Mouse (Mus musculus) bone marrow macrophage, adult 2 months (primary cell): ENCODE measurements around the gene Mettl25. TPM values are rescaled to one million over a fixed set of nuclear protein-coding genes. Genes with fewer than 3 reads are reported as not detected.

Source experiments
- H3K27ac ChIP-seq: 2 replicates; pipeline ENCODE4 v1.5.1; 2012; ENCODE audit warnings: low read depth, low read length; ENCODE audit not compliant: insufficient read depth
- H3K4me1 ChIP-seq: 2 replicates; pipeline ENCODE4 v1.6.1; 2012; ENCODE audit warnings: low read length; ENCODE audit not compliant: control insufficient read depth, insufficient read depth
- H3K4me3 ChIP-seq: 2 replicates; pipeline ENCODE4 v1.5.1; 2012; ENCODE audit warnings: mild to moderate bottlenecking, low read length, moderate library complexity; ENCODE audit not compliant: insufficient read depth
- CTCF ChIP-seq: IDR thresholded peaks from 2 replicates; pipeline ENCODE4 v1.5.1; 2012; ENCODE audit warnings: low read depth, mild to moderate bottlenecking, low read length, moderate library complexity
- POLR2A ChIP-seq: IDR thresholded peaks from 2 replicates; pipeline ENCODE4 v1.6.1; 2012; ENCODE audit warnings: mild to moderate bottlenecking, low read depth, low read length, borderline replicate concordance
- polyA plus RNA-seq: library from polyadenylated mRNA; stranded (reverse); fragments of >200 nt; gene quantifications from 2 replicates; pipeline ENCODE4 v1.2.4, GENCODE M21; 2012; ENCODE audit not compliant: missing spikeins, insufficient read depth, insufficient read length

The Mettl25 gene
- polyA plus RNA-seq, 1 experiment: 6.7 TPM

DNA sequence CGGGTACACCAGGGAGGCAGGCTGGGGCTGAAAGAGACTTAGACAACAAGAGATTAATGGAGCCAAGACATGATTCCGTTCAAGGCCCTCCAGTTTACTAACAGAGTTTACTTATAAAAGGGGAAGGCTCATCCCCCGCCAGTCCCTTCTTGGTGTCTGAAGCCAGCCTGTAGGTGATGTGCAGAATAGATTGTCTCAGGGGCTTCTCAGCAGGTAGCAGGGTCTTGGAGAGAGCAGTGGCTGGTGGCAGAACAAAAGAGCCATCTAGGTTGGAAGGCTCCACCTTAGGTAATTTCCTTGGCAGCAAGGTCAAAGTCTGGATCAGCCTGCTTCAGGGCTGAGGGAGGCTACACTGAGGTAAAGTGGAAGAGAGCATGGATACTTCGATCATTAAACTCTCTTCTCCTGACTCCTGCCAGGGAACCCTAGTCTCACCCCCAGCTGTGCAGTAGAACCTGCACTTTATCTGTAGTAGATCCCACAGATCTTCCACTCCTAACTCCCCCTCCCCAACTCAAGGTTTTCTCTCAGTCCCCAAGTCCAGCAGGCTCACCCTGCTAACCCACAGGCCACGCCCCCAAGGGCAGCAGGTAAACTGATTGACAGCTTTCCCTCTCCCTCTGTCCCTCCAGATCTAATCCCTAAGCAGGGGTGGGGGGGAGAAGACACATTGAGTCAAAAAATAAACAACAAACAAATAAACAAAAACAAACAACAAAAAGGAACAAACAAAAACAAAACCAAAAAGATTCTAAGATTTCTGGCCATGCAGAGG lies 87.2 kb downstream of the Mettl25 start:
- no peak overlapping the region for H3K27ac ChIP-seq
- no peak overlapping the region for H3K4me3 ChIP-seq
- TF ChIP-seq POLR2A (no peak), CTCF (no peak)
- no peaks in the 10 kb centered on the region for H3K4me1 ChIP-seq

DNA sequence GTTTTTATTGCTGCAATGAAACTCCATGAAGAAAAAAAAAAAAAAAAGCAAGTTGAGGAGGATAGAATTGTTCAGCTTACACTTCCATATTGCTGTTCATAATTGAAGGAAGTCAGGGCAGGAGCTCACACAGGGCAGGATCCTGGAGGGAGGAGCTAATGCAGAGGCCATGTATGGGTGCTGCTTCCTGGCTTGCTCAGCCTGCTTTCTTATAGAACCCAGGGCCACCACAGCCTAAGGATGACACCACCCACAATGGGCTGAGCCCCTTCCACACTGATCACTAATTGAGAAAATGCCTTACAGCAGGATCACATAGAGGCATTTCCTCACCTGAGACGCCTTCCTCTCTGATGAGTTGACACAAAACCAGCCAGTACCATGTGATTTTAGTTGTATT lies 95.2 kb downstream of the Mettl25 start:
- Histone ChIP-seq H3K4me3 (no peak overlapping the region), H3K4me1 (no peaks in the 10 kb centered on the region), H3K27ac (no peak overlapping the region)
- no peak for TF ChIP-seq POLR2A
- TF ChIP-seq CTCF: no peak

DNA sequence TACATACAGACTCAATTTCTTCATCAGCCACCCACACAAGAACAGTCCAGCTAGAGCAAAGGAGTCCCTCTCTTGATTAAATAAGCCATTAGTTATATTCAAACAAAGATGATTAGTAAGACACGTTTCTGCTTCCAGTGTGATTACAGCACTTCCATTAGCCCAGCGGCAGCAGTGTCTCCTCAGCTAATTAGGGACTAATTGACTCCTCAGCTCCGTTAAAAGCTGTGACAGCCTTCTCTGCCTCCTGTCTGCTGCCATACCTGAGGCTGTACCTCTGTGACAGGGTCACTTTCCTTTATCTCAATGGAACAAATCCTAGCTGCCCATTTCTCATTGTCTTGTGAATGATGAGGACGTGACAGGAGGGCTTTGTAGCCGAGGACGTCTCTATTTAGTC lies 99.4 kb downstream of the Mettl25 start:
- no peak overlapping the region for H3K27ac ChIP-seq
- no peak overlapping the region for H3K4me3 ChIP-seq
- no peaks in the 10 kb centered on the region for H3K4me1 ChIP-seq
- TF ChIP-seq POLR2A (no peak), CTCF (no peak)

DNA sequence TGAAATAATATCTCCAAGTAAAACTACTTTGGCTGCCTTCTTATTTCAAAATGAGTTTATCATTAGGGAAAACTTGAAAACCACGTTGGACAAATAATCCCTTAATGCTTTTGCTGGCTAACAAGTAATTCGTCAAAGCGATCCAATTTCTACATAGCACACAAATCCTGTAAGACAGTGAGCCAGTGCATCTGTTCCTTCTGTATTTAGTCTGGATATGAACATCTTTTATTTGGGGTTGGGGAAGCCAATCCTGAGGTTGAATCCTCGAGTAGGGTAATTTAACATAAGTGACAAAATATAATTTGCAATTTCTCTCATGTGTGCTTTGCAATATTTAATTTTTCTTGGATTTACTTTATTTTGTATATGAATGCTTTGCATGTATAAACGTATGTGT lies 102.2 kb downstream of the Mettl25 start:
- TF ChIP-seq POLR2A (no peak), CTCF (no peak)

DNA sequence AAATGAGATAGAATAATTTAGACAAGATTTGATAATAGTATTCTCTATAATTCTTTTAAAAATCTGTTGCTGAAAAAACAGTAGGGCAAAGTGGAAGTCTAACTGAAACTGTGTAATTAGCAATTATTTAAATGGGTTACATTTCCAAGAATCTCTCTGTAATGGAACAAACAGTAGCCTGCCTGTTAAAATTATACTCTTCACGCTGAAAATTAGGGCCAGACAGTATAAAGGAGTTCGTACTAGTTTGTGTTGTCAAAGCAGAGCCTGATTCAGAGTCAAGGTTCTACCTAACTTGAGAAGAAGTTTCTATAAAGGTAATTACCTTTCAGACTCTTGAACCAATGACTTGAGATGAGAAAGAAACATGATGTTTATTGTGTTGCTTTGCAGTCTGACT lies 113.4 kb downstream of the Mettl25 start:
- TF ChIP-seq POLR2A (no peak), CTCF (no peak)
- no peak overlapping the region for H3K4me3 ChIP-seq
- no peaks in the 10 kb centered on the region for H3K4me1 ChIP-seq
- no peak overlapping the region for H3K27ac ChIP-seq

More for the DNA sequence above, 102.2 kb downstream of the Mettl25 start:
- Histone ChIP-seq H3K4me3 (no peak overlapping the region), H3K4me1 (no peaks in the 10 kb centered on the region), H3K27ac (no peak overlapping the region)

DNA sequence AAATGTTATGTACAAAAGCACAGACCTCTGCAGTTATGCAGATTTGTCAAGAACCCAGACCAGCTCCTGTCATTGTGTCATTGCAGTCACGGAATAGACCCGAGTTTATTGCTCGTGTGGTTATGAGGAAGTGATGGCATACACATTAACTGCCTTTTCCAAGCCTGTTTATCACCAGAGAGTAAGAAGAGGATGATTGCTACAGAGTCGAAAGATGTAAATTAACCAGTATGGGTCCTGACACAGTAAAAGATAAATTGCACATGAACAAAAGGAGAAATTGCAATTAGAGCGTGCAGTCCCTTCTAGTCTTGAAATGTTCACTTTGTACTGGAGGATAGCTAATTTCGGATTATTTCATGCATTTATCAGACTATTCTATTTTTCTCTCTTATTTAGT lies 113.8 kb downstream of the Mettl25 start:
- no peak for TF ChIP-seq CTCF
- TF ChIP-seq POLR2A: no peak
- Histone ChIP-seq H3K4me1 (no peaks in the 10 kb centered on the region), H3K4me3 (no peak overlapping the region), H3K27ac (no peak overlapping the region)

DNA sequence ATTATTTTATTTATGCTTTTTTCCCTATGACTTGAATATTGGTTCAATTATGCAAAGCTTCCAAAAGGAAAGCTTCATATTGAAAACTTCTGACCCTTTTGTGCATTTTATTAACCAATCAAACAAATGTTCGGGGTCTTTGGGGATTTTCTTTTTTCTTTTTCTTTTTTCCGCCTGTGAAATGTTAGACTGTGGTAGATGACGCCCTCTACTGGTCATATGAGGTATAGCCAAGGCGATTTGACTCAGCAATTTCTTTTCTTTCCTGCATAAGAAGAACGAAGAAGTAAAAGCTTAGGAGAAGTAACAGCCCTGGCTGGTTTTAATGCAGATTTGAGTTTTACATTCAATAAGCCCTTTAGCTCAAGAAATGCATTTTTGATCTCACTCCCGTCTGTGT lies 126.3 kb downstream of the Mettl25 start:
- no peak overlapping the region for H3K27ac ChIP-seq
- H3K4me3 ChIP-seq: no peak overlapping the region
- TF ChIP-seq POLR2A: no peak
- H3K4me1 ChIP-seq: no peaks in the 10 kb centered on the region

DNA sequence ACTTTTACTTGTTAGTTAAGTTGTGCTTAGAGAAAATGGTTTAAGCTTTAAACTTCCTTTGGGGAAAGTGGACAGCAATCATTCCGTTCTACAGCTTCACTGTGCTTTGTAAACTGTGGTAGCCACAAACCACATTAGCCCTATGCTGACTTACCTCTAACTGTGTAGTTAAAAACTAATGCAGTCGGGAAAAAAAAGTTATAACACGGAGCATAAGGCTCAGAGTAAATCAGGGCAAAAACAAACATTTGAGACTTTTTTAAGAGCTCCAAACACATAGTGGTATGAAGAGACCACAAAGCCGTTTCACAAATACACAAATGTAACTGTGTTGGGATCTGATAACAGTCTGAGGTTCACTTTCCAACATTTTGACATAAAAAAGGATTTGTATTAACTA lies 126.8 kb downstream of the Mettl25 start:
- TF ChIP-seq CTCF (no peak), POLR2A (no peak)
- Histone ChIP-seq H3K4me3 (no peak overlapping the region), H3K27ac (no peak overlapping the region), H3K4me1 (no peaks in the 10 kb centered on the region)

DNA sequence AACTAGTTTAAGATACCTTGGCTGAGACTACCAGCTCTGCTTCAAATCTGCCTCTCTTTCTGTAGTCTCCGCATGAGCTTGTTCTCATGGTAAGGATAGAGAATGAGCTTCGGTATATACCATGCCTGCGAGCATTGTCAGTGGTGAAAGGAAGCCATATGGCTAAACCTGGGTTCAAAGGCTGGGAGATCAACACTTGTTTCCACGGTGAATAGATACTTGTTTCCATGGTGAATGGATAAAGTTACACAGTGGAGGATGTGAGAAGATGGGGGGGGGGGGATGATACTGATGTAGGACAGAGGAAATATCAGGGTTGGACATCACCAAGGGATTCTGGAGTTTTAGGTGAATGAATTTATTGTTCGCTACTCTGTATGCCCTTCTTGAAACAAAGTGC lies 128.0 kb downstream of the Mettl25 start:
- Histone ChIP-seq H3K4me1 (no peaks in the 10 kb centered on the region), H3K27ac (no peak overlapping the region), H3K4me3 (no peak overlapping the region)
- TF ChIP-seq POLR2A (no peak), CTCF (no peak)

Other genes starting within 250 kb of the Mettl25 start
- 31.4 and 36.2 TPM in 2 replicates for gene Ccdc59, start 313 bp downstream of the Mettl25 start, polyA plus RNA-seq